Mouse (Mus musculus): ENCODE results near the gene Zfp952.
"Not testable (repeated sequence)": the region's sequence is repeated elsewhere in the genome, so short reads cannot be mapped to it uniquely, and the experiment has no call there.

DNA sequence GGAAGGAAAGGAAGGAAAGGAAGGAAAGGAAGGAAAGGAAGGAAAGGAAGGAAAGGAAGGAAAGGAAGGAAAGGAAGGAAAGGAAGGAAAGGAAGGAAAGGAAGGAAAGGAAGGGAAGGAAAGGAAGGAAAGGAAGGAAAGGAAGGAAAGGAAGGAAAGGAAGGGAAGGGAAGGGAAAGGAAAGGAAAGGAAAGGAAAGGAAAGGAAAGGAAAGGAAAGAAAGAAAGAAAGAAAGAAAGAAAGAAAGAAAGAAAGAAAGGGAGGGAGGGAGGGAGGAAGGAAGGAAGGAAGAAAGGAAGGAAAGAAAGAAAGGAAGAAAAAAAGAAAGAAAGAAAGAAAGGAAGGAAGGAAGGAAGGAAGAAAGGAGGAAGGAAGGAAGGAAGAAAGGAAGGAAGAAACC is 27.5 kb downstream of the Zfp952 start:
- TF ChIP-seq CTCF (IDR thresholded peaks at IDR 0.05; ENCODE audit: control insufficient read depth, insufficient read depth, insufficient replicate concordance, low read depth, low read length); POLR2A (IDR thresholded peaks at IDR 0.05; ENCODE audit: control insufficient read depth, low read depth, low read length): not testable (repeated sequence)
